Mouse (Mus musculus) hindbrain, embryonic 13.5 days (tissue): ENCODE results near the gene Prr29. TPM values are rescaled to one million over a fixed set of nuclear protein-coding genes. Genes with fewer than 3 reads are reported as not detected.
"Not testable (repeated sequence)": the region's sequence is repeated elsewhere in the genome, so short reads cannot be mapped to it uniquely, and the experiment has no call there.

Experiments used
- ATAC-seq: fragments of 200-750 bp; cut with Nextera tagmentation; 2 replicates; pipeline ENCODE4 v1.8.0; 2017; ENCODE audit warnings: moderate TSS enrichment; ENCODE audit not compliant: low FRiP score
- H3K27ac ChIP-seq: fragments of 300-500 bp; sonication (generic); 2 replicates; pipeline ENCODE4 v1.5.1; 2015; ENCODE audit warnings: inconsistent platforms, mild to moderate bottlenecking, moderate library complexity
- H3K27me3 ChIP-seq: fragments of 300-500 bp; sonication (generic); 2 replicates; pipeline ENCODE4 v1.6.1; 2015; ENCODE audit warnings: mild to moderate bottlenecking, inconsistent platforms
- H3K36me3 ChIP-seq: fragments of 300-500 bp; sonication (generic); 2 replicates; pipeline ENCODE4 v1.6.1; 2015; ENCODE audit warnings: mild to moderate bottlenecking, inconsistent platforms
- H3K4me1 ChIP-seq: fragments of 300-500 bp; sonication (generic); replicated peaks from 2 replicates; pipeline ENCODE4 v1.6.1; 2015; ENCODE audit warnings: inconsistent platforms
- H3K4me2 ChIP-seq: fragments of 300-500 bp; sonication (generic); 2 replicates; pipeline ENCODE4 v1.6.1; 2015; ENCODE audit warnings: inconsistent platforms, mild to moderate bottlenecking, moderate library complexity
- H3K4me3 ChIP-seq: fragments of 300-500 bp; sonication (generic); 2 replicates; pipeline ENCODE4 v1.5.1; 2015; ENCODE audit warnings: mild to moderate bottlenecking, inconsistent platforms
- H3K9ac ChIP-seq: fragments of 300-500 bp; sonication (generic); 2 replicates; pipeline ENCODE4 v1.6.1; 2015; ENCODE audit warnings: mild to moderate bottlenecking, inconsistent platforms
- H3K9me3 ChIP-seq: fragments of 300-500 bp; sonication (generic); 2 replicates; pipeline ENCODE4 v1.6.1; 2016; ENCODE audit warnings: inconsistent platforms
- WGBS: fragments of 180-500 bp; shearing (Covaris S2); methylation state at CpG from one replicate; pipeline ENCODE4 v1.1.7; 2015; 5-methylcytosine and 5-hydroxymethylcytosine counted together
- polyA plus RNA-seq: library from polyadenylated mRNA; unstranded; fragments of >200 nt; fragmentation: Nextera tagmentation; extraction: Ambion mirVana; gene quantifications from 2 replicates; pipeline ENCODE4 v1.2.1, GENCODE M21; 2015

Gene Prr29
- polyA plus RNA-seq, 1 experiment from 2014 or later, result not detected

- no peaks in the 10 kb centered on the region for H3K9me3 ChIP-seq
- H3K4me2 ChIP-seq, result no peak overlapping the region
- 75% methylated on average over 3 of the region's 3 CpGs for WGBS
- no peak overlapping the region for H3K27ac ChIP-seq
- H3K4me1 ChIP-seq, result no peaks in the 10 kb centered on the region
- H3K36me3 ChIP-seq, result 0 out of 2 replicates have a peak, but pooled peaks cover 4% of the 10 kb centered on the region
- no peak for ATAC-seq
- no peaks in the 10 kb centered on the region for H3K27me3 ChIP-seq
- H3K4me3 ChIP-seq, result no peak overlapping the region
- H3K9ac ChIP-seq, result no peak overlapping the region
Observed at GRCm38 (mm10) chr11:106390757-106391156, 25.5 kb downstream of the Prr29 start.

GRCm38 (mm10) chr11:106391546-106392188 lies 26.4 kb downstream of the Prr29 start:
- WGBS, result 31% methylated on average over 6 of the region's 6 CpGs
- no peak overlapping the region for H3K27ac ChIP-seq

GRCm38 (mm10) chr11:106392597-106393330 lies 27.5 kb downstream of the Prr29 start:
- WGBS, result 74% methylated on average over 7 of the region's 7 CpGs
- Histone ChIP-seq H3K9ac (no peak overlapping the region), H3K4me1 (no peaks in the 10 kb centered on the region), H3K36me3 (0 out of 2 replicates have a peak, but pooled peaks cover 7% of the 10 kb centered on the region), H3K9me3 (no peaks in the 10 kb centered on the region), H3K27ac (no peak overlapping the region), H3K4me3 (no peak overlapping the region), H3K27me3 (no peaks in the 10 kb centered on the region), H3K4me2 (no peak overlapping the region)
- no peak for ATAC-seq

More at GRCm38 (mm10) chr11:106391546-106392188, 26.4 kb downstream of the Prr29 start:
- ATAC-seq, result peak; percentile 52; the same call in 1 of the 2 replicates
- no peak overlapping the region for H3K4me3 ChIP-seq
- no peak overlapping the region for H3K4me2 ChIP-seq
- H3K9ac ChIP-seq, result no peak overlapping the region
- no peaks in the 10 kb centered on the region for H3K9me3 ChIP-seq
- 0 out of 2 replicates have a peak, but pooled peaks cover 7% of the 10 kb centered on the region for H3K36me3 ChIP-seq
- no peaks in the 10 kb centered on the region for H3K27me3 ChIP-seq
- H3K4me1 ChIP-seq, result no peaks in the 10 kb centered on the region

GRCm38 (mm10) chr11:106393331-106393616 lies 28.0 kb downstream of the Prr29 start:
- H3K27ac ChIP-seq, result no peak overlapping the region
- no peak overlapping the region for H3K4me2 ChIP-seq
- no peak overlapping the region for H3K9ac ChIP-seq
- ATAC-seq, result no peak
- H3K4me1 ChIP-seq, result no peaks in the 10 kb centered on the region
- H3K4me3 ChIP-seq, result no peak overlapping the region
- H3K36me3 ChIP-seq, result peaks cover 11% of the 10 kb centered on the region
- whole genome bisulfite sequencing, result 67% methylated on average over 4 of the region's 4 CpGs
- H3K9me3 ChIP-seq, result no peaks in the 10 kb centered on the region
- no peaks in the 10 kb centered on the region for H3K27me3 ChIP-seq

- not testable (repeated sequence) for H3K9ac ChIP-seq, H3K4me1 ChIP-seq, H3K27ac ChIP-seq, H3K9me3 ChIP-seq, ATAC-seq, H3K4me2 ChIP-seq, H3K4me3 ChIP-seq, H3K27me3 ChIP-seq
- WGBS, result 83% methylated on average over 2 of the region's 2 CpGs
- H3K36me3 ChIP-seq, result peaks cover 19% of the 10 kb centered on the region
Observed at GRCm38 (mm10) chr11:106394055-106394454, 28.8 kb downstream of the Prr29 start.

- no peak overlapping the region for H3K27ac ChIP-seq
- WGBS, result 90% methylated on average over 3 of the region's 3 CpGs
- H3K4me2 ChIP-seq, result no peak overlapping the region
- H3K9ac ChIP-seq, result no peak overlapping the region
- no peak overlapping the region for H3K4me3 ChIP-seq
- no peak for ATAC-seq
- H3K9me3 ChIP-seq, result no peaks in the 10 kb centered on the region
- no peaks in the 10 kb centered on the region for H3K27me3 ChIP-seq
- H3K36me3 ChIP-seq, result peaks cover 51% of the 10 kb centered on the region
- no peaks in the 10 kb centered on the region for H3K4me1 ChIP-seq
Observed at GRCm38 (mm10) chr11:106397656-106398055, 32.4 kb downstream of the Prr29 start.

GRCm38 (mm10) chr11:106398481-106398880 lies 33.2 kb downstream of the Prr29 start:
- no peak overlapping the region for H3K4me2 ChIP-seq
- H3K4me3 ChIP-seq, result no peak overlapping the region
- WGBS, result 93% methylated on average over 8 of the region's 8 CpGs
- no peak for ATAC-seq
- H3K4me1 ChIP-seq, result no peaks in the 10 kb centered on the region
- H3K36me3 ChIP-seq, result peaks cover 59% of the 10 kb centered on the region
- H3K9me3 ChIP-seq, result no peaks in the 10 kb centered on the region
- H3K9ac ChIP-seq, result no peak overlapping the region
- no peak overlapping the region for H3K27ac ChIP-seq
- H3K27me3 ChIP-seq, result no peaks in the 10 kb centered on the region

GRCm38 (mm10) chr11:106410011-106410410 lies 44.7 kb downstream of the Prr29 start:
- no peaks in the 10 kb centered on the region for H3K9me3 ChIP-seq
- H3K36me3 ChIP-seq, result peaks cover 65% of the 10 kb centered on the region
- no peak overlapping the region for H3K4me2 ChIP-seq
- no peak for ATAC-seq
- H3K27ac ChIP-seq, result no peak overlapping the region
- H3K4me3 ChIP-seq, result no peak overlapping the region
- no peak overlapping the region for H3K9ac ChIP-seq
- WGBS, result 79% methylated on average over 4 of the region's 4 CpGs
- H3K4me1 ChIP-seq, result no peaks in the 10 kb centered on the region
- H3K27me3 ChIP-seq, result no peaks in the 10 kb centered on the region

- Histone ChIP-seq H3K4me1 (no peaks in the 10 kb centered on the region), H3K9me3 (no peaks in the 10 kb centered on the region), H3K4me2 (no peak overlapping the region), H3K27ac (no peak overlapping the region), H3K36me3 (peaks cover 62% of the 10 kb centered on the region), H3K9ac (no peak overlapping the region), H3K27me3 (no peaks in the 10 kb centered on the region), H3K4me3 (no peak overlapping the region)
- ATAC-seq, result no peak
- 94% methylated on average over 3 of the region's 3 CpGs for WGBS
Observed at GRCm38 (mm10) chr11:106410507-106410906, 45.2 kb downstream of the Prr29 start.

- H3K4me2 ChIP-seq, result no peak overlapping the region
- H3K27me3 ChIP-seq, result no peaks in the 10 kb centered on the region
- no peaks in the 10 kb centered on the region for H3K9me3 ChIP-seq
- H3K9ac ChIP-seq, result no peak overlapping the region
- 87% methylated on average over 2 of the region's 2 CpGs for WGBS
- no peak overlapping the region for H3K27ac ChIP-seq
- no peak for ATAC-seq
- no peaks in the 10 kb centered on the region for H3K4me1 ChIP-seq
- no peak overlapping the region for H3K4me3 ChIP-seq
- peaks cover 56% of the 10 kb centered on the region for H3K36me3 ChIP-seq
Observed at GRCm38 (mm10) chr11:106411157-106411556, 45.9 kb downstream of the Prr29 start.

GRCm38 (mm10) chr11:106412641-106413360 lies 47.5 kb downstream of the Prr29 start:
- no peak overlapping the region for H3K9ac ChIP-seq
- 93% methylated on average over 3 of the region's 3 CpGs for WGBS
- H3K4me3 ChIP-seq, result no peak overlapping the region
- H3K4me1 ChIP-seq, result no peaks in the 10 kb centered on the region
- H3K27me3 ChIP-seq, result no peaks in the 10 kb centered on the region
- no peak for ATAC-seq
- H3K4me2 ChIP-seq, result no peak overlapping the region
- H3K27ac ChIP-seq, result no peak overlapping the region
- peaks cover 39% of the 10 kb centered on the region for H3K36me3 ChIP-seq
- no peaks in the 10 kb centered on the region for H3K9me3 ChIP-seq

GRCm38 (mm10) chr11:106416331-106416730 lies 51.1 kb downstream of the Prr29 start:
- H3K36me3 ChIP-seq, result peaks cover 16% of the 10 kb centered on the region
- no peak overlapping the region for H3K9ac ChIP-seq
- H3K27me3 ChIP-seq, result no peaks in the 10 kb centered on the region
- no peaks in the 10 kb centered on the region for H3K9me3 ChIP-seq
- no peak overlapping the region for H3K4me3 ChIP-seq
- no peaks in the 10 kb centered on the region for H3K4me1 ChIP-seq
- no peak overlapping the region for H3K27ac ChIP-seq
- ATAC-seq, result no peak
- WGBS, result 76% methylated on average over 3 of the region's 3 CpGs
- H3K4me2 ChIP-seq, result no peak overlapping the region
